Mouse (Mus musculus) left cerebral cortex, postnatal 10 days (tissue): ENCODE measurements around the gene Rnaset2b. TPM values are rescaled to one million over a fixed set of nuclear protein-coding genes. Genes with fewer than 3 reads are reported as not detected.
A peak's percentile ranks its signal among the peaks of the same experiment; 100 is the strongest.
"Not testable (repeated sequence)": the region's sequence is repeated elsewhere in the genome, so short reads cannot be mapped to it uniquely, and the experiment has no call there.

ENCODE experiments used
- DNase-seq, 2 experiments: peaks; one replicate each; pipeline ENCODE4 v3.0.0; 2021 to 2022; ENCODE audit warnings: low spot score in 2 of 2, mixed read lengths in 1 of 2; ENCODE audit errors: extremely low spot score in 1 of 2
- intact Hi-C: fragments of 180-260 bp; cut with DNase I; formaldehyde crosslinking; loops from one replicate; pipeline ENCODE4 v1.15.1; 2025
- total RNA-seq, 2 experiments: library from RNA; stranded (reverse); gene quantifications; 2 replicates each; pipeline ENCODE4 v1.2.3; 2021

The Rnaset2b gene
- total RNA-seq, 2 experiments from 2014 or later = 31.2 to 39.2 TPM

- DNase-seq = peak in 1 of 2 experiments; percentile 82
- intact Hi-C loops = not testable (repeated sequence)
Measured at GRCm38 (mm10) chr17:6978287-6979248, 8.1 kb downstream of the Rnaset2b start, which contains the start of gene Gm49721. TSS of gene Gm49721 (plus strand) at chr17:6978904.

GRCm38 (mm10) chr17:6979380-6979779 lies 8.9 kb downstream of the Rnaset2b start:
- intact Hi-C loops, DNase-seq: not testable (repeated sequence)

- DNase-seq, intact Hi-C loops: not testable (repeated sequence)
Measured at GRCm38 (mm10) chr17:6980144-6980543, 9.7 kb downstream of the Rnaset2b start.

GRCm38 (mm10) chr17:6986118-6986517 lies 15.7 kb downstream of the Rnaset2b start:
- intact Hi-C loops, DNase-seq: not testable (repeated sequence)

- DNase-seq, intact Hi-C loops: not testable (repeated sequence)
Measured at GRCm38 (mm10) chr17:6995504-6995903, 25.1 kb downstream of the Rnaset2b start.

- intact Hi-C loops, DNase-seq: not testable (repeated sequence)
Measured at GRCm38 (mm10) chr17:6996826-6997225, 26.4 kb downstream of the Rnaset2b start.

GRCm38 (mm10) chr17:6997778-6998490 lies 27.5 kb downstream of the Rnaset2b start:
- DNase-seq, intact Hi-C loops: not testable (repeated sequence)

GRCm38 (mm10) chr17:7001790-7002585 lies 31.6 kb downstream of the Rnaset2b start:
- intact Hi-C loops, DNase-seq: not testable (repeated sequence)

GRCm38 (mm10) chr17:7003392-7003791 lies 33.0 kb downstream of the Rnaset2b start:
- intact Hi-C loops, DNase-seq: not testable (repeated sequence)

- DNase-seq, intact Hi-C loops: not testable (repeated sequence)
Measured at GRCm38 (mm10) chr17:7005646-7006045, 35.2 kb downstream of the Rnaset2b start.

- intact Hi-C loops, DNase-seq: not testable (repeated sequence)
Measured at GRCm38 (mm10) chr17:7008885-7009284, 38.5 kb downstream of the Rnaset2b start.

- DNase-seq, intact Hi-C loops: not testable (repeated sequence)
Measured at GRCm38 (mm10) chr17:7009440-7009839, 39.0 kb downstream of the Rnaset2b start.

GRCm38 (mm10) chr17:7009901-7010300 lies 39.5 kb downstream of the Rnaset2b start:
- DNase-seq, intact Hi-C loops: not testable (repeated sequence)

- DNase-seq, intact Hi-C loops: not testable (repeated sequence)
Measured at GRCm38 (mm10) chr17:7014190-7014589, 43.8 kb downstream of the Rnaset2b start.

GRCm38 (mm10) chr17:7025257-7025656 lies 54.8 kb downstream of the Rnaset2b start, which contains the start of gene Gm1604a:
TSS of gene Gm1604a (plus strand) at chr17:7025568.
- intact Hi-C loops = not testable (repeated sequence)
- DNase-seq = peak; percentile 32 to 33

GRCm38 (mm10) chr17:7025764-7026346 lies 55.4 kb downstream of the Rnaset2b start:
- DNase-seq, intact Hi-C loops: not testable (repeated sequence)

- intact Hi-C loops, DNase-seq: not testable (repeated sequence)
Measured at GRCm38 (mm10) chr17:7030204-7030603, 59.8 kb downstream of the Rnaset2b start.

- intact Hi-C loops, DNase-seq: not testable (repeated sequence)
Measured at GRCm38 (mm10) chr17:7030622-7031174, 60.3 kb downstream of the Rnaset2b start.
